Mouse (Mus musculus) kidney, adult 9 months (tissue): ENCODE measurements around the gene Mus81.

Source experiments
- DNase-seq: peaks from one replicate; pipeline ENCODE4 v3.0.0; 2022

Gene Mus81

DNA sequence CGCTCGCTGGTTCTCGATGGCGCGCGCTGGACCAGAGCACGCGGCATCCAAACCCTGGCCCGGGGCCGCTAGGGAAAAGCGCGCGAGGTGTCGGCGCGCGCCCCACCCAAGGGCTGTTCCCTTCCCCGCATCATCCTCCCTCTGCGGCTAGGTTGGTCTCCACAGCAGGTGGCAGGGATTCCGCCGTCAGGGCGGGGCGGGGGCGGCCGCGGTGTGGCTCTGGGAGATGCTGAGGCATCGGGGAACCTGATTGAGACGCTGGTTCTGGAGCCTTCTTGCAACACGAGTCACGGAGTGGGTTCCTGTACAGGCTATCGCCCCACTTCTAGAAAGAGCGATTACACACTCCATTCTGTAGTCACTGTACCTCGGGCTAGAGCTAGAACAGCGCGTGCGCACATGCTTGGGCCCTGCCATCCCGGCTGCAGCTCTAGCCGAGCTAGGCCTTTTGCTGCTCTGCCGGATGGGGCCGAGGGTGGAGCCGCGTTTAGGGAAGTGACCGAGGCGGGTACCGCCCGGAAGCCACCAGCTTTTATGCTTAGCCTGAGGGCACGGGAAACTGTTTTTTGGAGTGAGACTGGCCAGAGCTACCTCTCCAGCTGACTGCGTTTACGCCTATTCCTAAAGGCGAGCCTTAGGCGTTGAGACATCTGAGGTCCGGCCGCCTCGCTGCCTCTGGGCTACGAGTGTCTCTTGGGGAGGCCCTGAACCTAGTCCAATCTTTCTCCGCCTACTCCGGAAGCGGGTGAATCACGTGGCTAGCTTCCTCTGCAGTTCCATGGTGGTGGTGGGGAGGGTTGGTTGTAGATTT, 2.9 kb upstream of the Mus81 start:
- peak; percentile 92 for DNase-seq

GRCm38 (mm10) chr19:5490313-5490897, 2.2 kb upstream of the Mus81 start, which contains the start of gene Cfl1:
TSS of gene Cfl1 (plus strand) at chr19:5490455.
- DNase-seq = peak; percentile 97

- DNase-seq = peak; percentile 45
These were observed 1.5 kb upstream of the Mus81 start for GRCm38 (mm10) chr19:5489721-5490120.

DNA sequence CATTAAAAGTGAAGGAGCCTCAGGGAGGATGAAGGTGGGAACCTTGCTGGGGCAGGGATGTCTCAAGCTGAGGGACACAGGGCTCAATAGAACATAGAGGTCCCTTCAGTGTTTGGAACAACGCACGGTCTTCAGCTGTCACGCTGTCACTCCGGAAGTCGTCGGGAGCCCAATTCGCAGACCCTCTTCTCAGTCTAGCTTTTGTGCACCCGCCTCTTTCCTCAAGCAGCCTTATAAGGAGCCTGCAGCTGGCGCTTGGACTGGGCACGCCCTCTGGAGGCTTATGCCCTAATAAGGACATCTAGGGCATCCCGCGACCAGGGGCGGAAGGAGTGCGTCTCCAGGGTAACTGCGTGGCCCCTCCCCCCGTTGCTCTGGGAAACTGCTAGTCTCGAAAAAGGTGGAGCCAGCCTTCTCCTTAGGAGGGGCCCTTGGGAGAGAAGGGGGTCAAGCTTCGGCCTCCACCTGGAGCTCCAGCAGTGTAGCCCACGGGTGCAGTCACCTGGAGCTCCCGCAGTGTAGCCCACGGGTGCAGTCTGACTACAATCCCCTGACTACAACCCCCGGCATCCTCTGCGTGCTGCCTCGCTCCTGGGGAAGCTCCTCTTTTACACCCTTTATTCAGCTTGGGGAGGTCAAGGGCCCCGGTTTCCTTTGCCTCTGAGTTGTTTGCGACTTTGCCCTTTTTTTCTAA, 823 bp upstream of the Mus81 start:
- peak; percentile 99 for DNase-seq

GRCm38 (mm10) chr19:5486771-5487170, 1.4 kb downstream of the Mus81 start:
- DNase-seq = no peak

DNA sequence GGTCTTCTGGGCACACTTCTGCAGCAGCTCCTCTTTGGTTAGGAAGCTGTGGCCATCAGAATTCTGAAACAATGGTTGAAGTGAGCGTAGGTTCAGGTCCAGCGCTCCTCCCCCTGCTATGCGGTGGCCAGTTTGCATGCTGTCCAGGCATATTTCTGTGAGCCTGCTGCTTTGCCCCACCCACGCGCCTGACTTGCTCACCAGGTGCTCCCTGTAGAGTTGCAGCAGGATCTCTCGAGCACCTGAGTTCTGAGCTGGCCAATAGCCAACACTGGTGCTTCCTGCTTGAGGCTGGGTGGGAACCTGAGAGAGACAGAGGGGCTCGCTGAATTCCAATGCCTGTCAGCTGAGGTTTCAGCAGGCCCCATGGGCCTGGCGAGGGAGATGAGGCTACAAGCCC, 1.9 kb downstream of the Mus81 start:
- DNase-seq = no peak

DNA sequence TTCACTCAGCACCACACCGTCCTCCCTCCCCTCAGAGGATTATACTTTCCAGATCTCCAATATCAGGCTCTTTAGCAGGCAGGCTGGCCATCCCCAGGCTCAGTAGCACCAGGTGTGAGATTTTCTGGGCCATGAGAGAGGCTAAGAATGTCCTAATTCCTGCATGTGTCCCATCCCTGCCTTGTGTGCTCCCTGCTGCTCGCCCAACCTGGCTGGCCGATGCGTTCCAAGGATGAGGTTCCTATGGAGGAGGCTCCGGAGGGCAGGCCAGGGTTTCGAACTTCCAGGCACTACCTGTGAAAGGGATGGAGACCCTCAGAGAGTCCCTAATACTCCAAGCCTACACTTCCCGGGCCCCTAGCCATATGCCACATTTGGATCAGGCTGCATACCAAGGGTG, 2.4 kb downstream of the Mus81 start:
- DNase-seq = no peak

GRCm38 (mm10) chr19:5485371-5485770, 2.8 kb downstream of the Mus81 start:
- no peak for DNase-seq

GRCm38 (mm10) chr19:5484496-5484895, 3.7 kb downstream of the Mus81 start:
- DNase-seq = no peak

GRCm38 (mm10) chr19:5483386-5484359, 4.5 kb downstream of the Mus81 start:
- DNase-seq = no peak

DNA sequence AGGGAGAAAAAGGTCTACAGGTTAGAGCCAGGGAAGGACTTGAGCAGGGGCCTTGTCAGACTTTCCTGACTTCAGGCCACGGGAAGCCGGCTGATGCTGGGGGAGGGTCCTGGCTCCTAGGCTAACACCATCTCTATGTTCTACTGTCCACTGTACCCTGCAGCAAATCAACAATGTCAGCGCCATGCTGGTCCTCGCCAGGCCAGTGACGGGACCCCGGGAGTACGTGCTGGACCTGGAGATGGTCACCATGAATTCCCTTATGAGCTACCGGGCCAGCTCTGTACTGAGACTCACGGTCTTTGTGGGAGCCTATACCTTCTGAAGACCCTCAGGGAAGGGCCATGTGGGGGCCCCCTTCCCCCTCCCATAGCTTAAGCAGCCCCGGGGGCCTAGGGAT, 6.8 kb downstream of the Mus81 start:
- DNase-seq = no peak

DNA sequence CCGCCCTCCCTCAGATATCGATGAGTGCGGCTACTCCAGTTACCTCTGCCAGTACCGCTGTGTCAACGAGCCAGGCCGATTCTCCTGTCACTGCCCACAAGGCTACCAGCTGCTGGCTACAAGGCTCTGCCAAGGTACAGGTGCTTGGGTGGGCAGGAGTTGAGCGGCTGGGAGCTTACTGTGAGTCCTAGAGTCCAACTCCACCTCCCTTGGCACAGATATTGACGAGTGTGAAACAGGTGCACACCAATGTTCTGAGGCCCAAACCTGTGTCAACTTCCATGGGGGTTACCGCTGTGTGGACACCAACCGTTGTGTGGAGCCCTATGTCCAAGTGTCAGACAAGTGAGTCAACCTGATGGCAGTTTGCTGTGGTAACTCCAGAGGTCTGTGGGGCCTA, 8.2 kb downstream of the Mus81 start:
- no peak for DNase-seq

DNA sequence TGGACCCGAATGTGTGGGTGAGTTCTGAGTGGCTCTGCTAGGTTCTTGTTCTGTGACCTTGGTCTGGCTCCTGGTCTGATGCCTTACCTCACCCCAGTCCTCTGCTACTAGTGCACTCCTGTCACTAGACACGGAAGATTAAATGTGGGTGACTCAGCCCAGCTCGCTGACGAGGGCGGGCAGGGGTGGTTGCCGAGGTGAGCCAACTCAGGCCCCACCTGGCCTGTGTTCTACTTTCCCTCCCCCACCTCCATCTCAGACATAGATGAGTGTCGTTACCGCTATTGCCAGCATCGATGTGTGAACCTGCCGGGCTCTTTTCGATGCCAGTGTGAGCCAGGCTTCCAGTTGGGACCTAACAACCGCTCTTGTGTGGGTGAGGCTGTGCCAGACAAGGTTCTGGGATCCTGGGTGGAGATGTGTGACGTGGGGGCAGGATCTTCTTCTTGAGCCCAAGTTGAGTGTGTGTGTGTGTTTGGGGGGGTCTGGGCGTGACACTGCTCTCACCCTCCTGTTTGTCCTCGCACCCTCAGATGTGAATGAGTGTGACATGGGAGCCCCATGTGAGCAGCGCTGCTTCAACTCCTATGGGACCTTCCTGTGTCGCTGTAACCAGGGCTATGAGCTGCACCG, 10.4 kb downstream of the Mus81 start:
- no peak for DNase-seq

GRCm38 (mm10) chr19:5477004-5477667, 11.1 kb downstream of the Mus81 start:
- DNase-seq = no peak

DNA sequence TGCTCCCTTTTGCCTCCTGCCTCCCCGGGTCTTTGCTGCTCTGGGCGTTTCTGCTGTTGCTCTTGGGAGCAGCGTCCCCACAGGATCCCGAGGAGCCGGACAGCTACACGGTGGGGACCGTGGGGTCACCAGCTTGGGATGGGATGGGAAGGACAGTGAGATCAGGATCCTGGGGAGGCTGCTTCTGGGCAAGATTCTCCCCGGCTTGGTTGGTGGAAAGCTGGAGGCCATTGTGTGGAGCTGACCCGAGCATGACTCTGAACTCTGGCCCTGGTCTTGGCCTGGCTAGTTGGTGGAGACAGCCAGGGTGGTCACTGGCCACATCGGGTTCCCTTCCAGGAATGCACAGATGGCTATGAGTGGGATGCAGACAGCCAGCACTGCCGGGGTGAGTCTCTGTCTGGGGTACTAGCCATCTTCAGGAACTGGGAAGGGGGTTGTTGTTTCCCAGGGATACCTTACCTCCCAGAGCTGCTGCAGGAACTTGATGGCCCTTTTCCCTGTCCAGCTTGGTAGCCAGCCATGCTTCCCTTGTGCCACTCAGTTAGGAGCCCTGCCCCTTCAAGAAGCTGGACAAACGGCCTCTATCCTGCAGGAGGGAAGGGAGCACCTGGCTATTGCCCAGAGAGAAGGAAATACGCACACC, 13.0 kb downstream of the Mus81 start:
- DNase-seq = no peak

DNA sequence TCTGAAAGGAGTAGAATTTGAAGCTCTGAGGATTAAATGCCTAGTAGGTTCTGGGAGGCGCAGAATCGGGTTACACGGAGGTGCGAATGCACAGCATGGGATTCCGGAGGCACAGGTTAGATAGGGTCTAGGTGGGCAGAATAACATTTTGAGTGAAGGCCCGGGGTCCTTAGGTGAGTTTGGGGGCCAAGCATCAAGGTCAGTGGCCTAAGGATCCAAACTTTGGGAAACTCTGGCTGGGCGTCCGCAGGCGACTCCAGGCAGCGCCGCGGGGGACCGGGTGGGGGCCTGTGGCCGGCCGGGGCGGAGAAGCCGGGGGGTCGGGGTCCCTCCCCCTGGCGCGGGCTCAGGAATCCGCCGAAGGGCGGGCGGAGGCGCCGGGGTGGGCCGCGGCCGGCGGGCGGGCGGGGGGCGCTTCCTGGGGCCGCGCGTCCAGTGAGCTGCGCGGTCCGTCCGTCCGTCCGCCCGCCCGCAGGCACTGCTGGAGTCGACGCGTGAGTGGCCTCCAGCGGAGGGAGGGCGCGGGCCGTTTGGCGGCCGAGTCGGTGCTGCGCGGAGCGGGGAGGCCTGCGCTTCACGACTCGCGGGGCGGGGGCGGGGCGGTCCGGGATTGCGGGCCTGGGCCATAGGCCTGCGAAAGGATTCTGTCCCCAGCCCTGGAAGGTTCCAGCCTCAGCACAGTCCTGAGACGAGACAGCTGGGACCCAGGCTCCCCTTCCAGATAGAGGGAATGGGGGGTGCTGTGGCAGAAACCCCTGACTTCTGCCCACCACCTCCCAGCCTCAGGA, 13.7 kb downstream of the Mus81 start:
- no peak for DNase-seq

DNA sequence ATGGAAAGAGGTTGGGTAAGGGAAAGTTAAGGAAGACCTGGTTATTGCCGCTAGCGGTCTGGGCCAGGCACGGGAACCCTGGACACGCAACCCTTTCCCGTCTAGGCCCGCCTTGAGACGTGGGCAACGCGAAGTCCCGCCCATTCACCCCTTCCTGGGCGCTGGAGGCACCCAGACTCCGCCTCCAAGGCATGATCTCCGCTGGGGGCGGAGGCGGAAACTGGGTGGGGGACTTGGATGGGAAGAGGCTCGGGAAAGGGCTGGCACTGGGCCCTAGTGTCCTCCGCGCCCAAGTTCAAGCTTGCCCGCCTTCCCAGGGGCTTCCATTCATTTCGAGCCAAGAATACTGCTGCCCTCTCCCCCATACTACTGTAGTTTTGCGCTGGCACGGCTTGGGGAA, 14.5 kb downstream of the Mus81 start, which contains the start of gene Efemp2:
Efemp2 (plus strand) TSS at position 235 of the 400 bp plus-strand sequence.
- peak; percentile 75 for DNase-seq

DNA sequence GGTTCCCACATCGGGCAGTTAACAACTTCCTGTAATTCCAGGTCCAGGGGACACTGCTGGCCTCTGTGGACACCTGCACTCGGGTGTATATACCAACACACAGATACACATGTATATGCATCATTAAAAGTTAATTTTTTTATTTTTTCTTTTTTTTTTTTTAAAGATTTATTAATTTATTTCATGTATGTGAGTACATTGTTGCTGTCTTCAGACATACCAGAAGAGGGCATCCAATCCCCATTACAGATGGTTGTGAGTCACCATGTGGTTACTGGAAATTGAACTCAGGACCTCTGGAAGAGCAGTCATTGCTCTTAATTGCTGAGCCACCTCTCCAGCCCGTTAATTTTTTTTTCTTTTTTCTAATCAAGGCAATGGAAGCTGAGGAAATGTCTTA, 15.3 kb downstream of the Mus81 start:
- DNase-seq = no peak

DNA sequence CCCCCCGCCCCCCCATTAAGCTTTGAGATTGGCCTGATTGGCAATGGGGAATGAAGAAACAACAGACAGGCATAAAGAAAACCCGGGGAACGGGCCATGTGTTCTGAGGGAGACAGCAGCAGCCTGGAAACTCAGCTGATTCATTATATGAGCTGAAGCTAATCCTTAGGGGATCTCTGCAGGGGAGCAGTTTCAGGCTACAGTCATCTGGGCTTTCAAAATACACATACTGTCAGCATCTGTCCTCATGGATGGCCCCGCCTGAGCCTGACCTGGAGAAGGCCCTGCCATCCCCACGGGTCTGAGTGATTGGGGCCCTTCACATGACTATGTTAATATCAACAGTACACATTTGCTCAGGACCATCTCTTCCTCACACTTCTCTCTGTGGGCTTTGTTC, 16.4 kb downstream of the Mus81 start:
- DNase-seq = no peak

- DNase-seq = no peak
These were observed 19.8 kb downstream of the Mus81 start, which contains the start of gene Ctsw for GRCm38 (mm10) chr19:5468374-5468773. TSS of gene Ctsw (minus strand) at chr19:5468507.
